Mouse (Mus musculus) cerebellum, adult 9-11 months (tissue): Measurements from ENCODE around the gene Ube2h.
"Not testable (repeated sequence)": the region's sequence is repeated elsewhere in the genome, so short reads cannot be mapped to it uniquely, and the experiment has no call there.

ENCODE experiments used
- DNase-seq: peaks from one replicate; pipeline ENCODE4 v3.0.0; 2022

Ube2h gene

GRCm38 (mm10) chr6:30242928-30243327 is 61.4 kb downstream of the Ube2h start:
- no peak for DNase-seq

GRCm38 (mm10) chr6:30240105-30240504 is 64.2 kb downstream of the Ube2h start:
- DNase-seq: no peak

GRCm38 (mm10) chr6:30239207-30239606 is 65.1 kb downstream of the Ube2h start:
- DNase-seq: no peak

- DNase-seq: no peak
Measured at GRCm38 (mm10) chr6:30238079-30238478, 66.3 kb downstream of the Ube2h start.

- DNase-seq: no peak
Measured at GRCm38 (mm10) chr6:30236564-30236963, 67.8 kb downstream of the Ube2h start.

- no peak for DNase-seq
Measured at GRCm38 (mm10) chr6:30231758-30232293, 72.5 kb downstream of the Ube2h start.

GRCm38 (mm10) chr6:30230246-30230645 is 74.1 kb downstream of the Ube2h start:
- DNase-seq: no peak

- no peak for DNase-seq
Measured at GRCm38 (mm10) chr6:30228921-30229320, 75.4 kb downstream of the Ube2h start.

- no peak for DNase-seq
Measured at GRCm38 (mm10) chr6:30228353-30228752, 76.0 kb downstream of the Ube2h start.

GRCm38 (mm10) chr6:30226971-30227700 is 77.2 kb downstream of the Ube2h start:
- no peak for DNase-seq

GRCm38 (mm10) chr6:30224693-30225092 is 79.6 kb downstream of the Ube2h start:
- no peak for DNase-seq

- DNase-seq: no peak
Measured at GRCm38 (mm10) chr6:30222321-30222720, 82.0 kb downstream of the Ube2h start.

- no peak for DNase-seq
Measured at GRCm38 (mm10) chr6:30217581-30217980, 86.8 kb downstream of the Ube2h start.

- DNase-seq: no peak
Measured at GRCm38 (mm10) chr6:30212468-30212867, 91.9 kb downstream of the Ube2h start.

- DNase-seq: no peak
Measured at GRCm38 (mm10) chr6:30211641-30212455, 92.5 kb downstream of the Ube2h start.

- DNase-seq: peak; percentile 54
Measured at GRCm38 (mm10) chr6:30210788-30211187, 93.6 kb downstream of the Ube2h start.

- no peak for DNase-seq
Measured at GRCm38 (mm10) chr6:30208844-30209243, 95.5 kb downstream of the Ube2h start.

GRCm38 (mm10) chr6:30205587-30206202 is 98.6 kb downstream of the Ube2h start:
- peak; percentile 65 for DNase-seq

- DNase-seq: not testable (repeated sequence)
Measured at GRCm38 (mm10) chr6:30205180-30205538, 99.2 kb downstream of the Ube2h start.

- peak; percentile 15 for DNase-seq
Measured at GRCm38 (mm10) chr6:30204383-30205179, 99.8 kb downstream of the Ube2h start.

GRCm38 (mm10) chr6:30196143-30196542 is 108.2 kb downstream of the Ube2h start:
- no peak for DNase-seq

GRCm38 (mm10) chr6:30195656-30196055 is 108.7 kb downstream of the Ube2h start:
- no peak for DNase-seq

- no peak for DNase-seq
Measured at GRCm38 (mm10) chr6:30183624-30184023, 120.7 kb downstream of the Ube2h start.
